Mouse (Mus musculus): ENCODE measurements at regions not wholly inside any gene's neighbourhood (a gene's known extent, or its start where the extent isn't known, plus 50 kb on each side); places are given as distances from the start of the nearest gene placed in this dataset.

GRCm38 (mm10) chr1:137827379-137827778 is 348.1 kb downstream of the Ptprc start:
- Histone ChIP-seq H3K4me1 (ENCODE audit: control insufficient read depth, insufficient read depth, insufficient read length) (no peaks in the 10 kb centered on the region), H3K27ac (ENCODE audit: insufficient read depth, low read length) (no peak overlapping the region), H3K27me3 (ENCODE audit: control insufficient read depth, insufficient read depth, low read length) (no peaks in the 10 kb centered on the region), H3K4me3 (ENCODE audit: extremely low read depth, insufficient read depth, insufficient read length) (no peak overlapping the region), H3K36me3 (ENCODE audit: control insufficient read depth, insufficient read depth, low read length) (no peaks in the 10 kb centered on the region)
- TF ChIP-seq CTCF (IDR thresholded peaks at IDR 0.05; ENCODE audit: extremely low read depth, insufficient read depth, insufficient read length, insufficient replicate concordance) (no peak), POLR2A (IDR thresholded peaks at IDR 0.05; ENCODE audit: low read depth, low read length) (no peak)
- DNase-seq (ENCODE audit: low read depth in 1 of 2, low spot score in 2 of 2) = no peak
- 95% methylated on average over 4 of the region's 4 CpGs for WGBS

GRCm38 (mm10) chr1:137815401-137815888 is 360.1 kb downstream of the Ptprc start:
- 92% methylated on average over 4 of the region's 4 CpGs for WGBS
- Histone ChIP-seq H3K4me3 (ENCODE audit: extremely low read depth, insufficient read depth, insufficient read length) (no peak overlapping the region), H3K4me1 (ENCODE audit: control insufficient read depth, insufficient read depth, insufficient read length) (no peaks in the 10 kb centered on the region), H3K36me3 (ENCODE audit: control insufficient read depth, insufficient read depth, low read length) (no peaks in the 10 kb centered on the region), H3K27me3 (ENCODE audit: control insufficient read depth, insufficient read depth, low read length) (no peaks in the 10 kb centered on the region), H3K27ac (ENCODE audit: insufficient read depth, low read length) (no peak overlapping the region)
- DNase-seq (ENCODE audit: low read depth in 1 of 2, low spot score in 2 of 2) = no peak
- no peak for TF ChIP-seq POLR2A (IDR thresholded peaks at IDR 0.05; ENCODE audit: low read depth, low read length)
- TF ChIP-seq CTCF (IDR thresholded peaks at IDR 0.05; ENCODE audit: extremely low read depth, insufficient read depth, insufficient read length, insufficient replicate concordance) = no peak

GRCm38 (mm10) chr1:137814556-137814955 is 361.0 kb downstream of the Ptprc start:
- no peak overlapping the region for H3K4me3 ChIP-seq (ENCODE audit: extremely low read depth, insufficient read depth, insufficient read length)
- H3K4me1 ChIP-seq (ENCODE audit: control insufficient read depth, insufficient read depth, insufficient read length) = no peaks in the 10 kb centered on the region
- no peak overlapping the region for H3K27ac ChIP-seq (ENCODE audit: insufficient read depth, low read length)
- WGBS = 70% methylated on average over 2 of the region's 2 CpGs
- no peak for DNase-seq (ENCODE audit: low read depth in 1 of 2, low spot score in 2 of 2)
- H3K27me3 ChIP-seq (ENCODE audit: control insufficient read depth, insufficient read depth, low read length) = no peaks in the 10 kb centered on the region
- TF ChIP-seq POLR2A (IDR thresholded peaks at IDR 0.05; ENCODE audit: low read depth, low read length) (no peak), CTCF (IDR thresholded peaks at IDR 0.05; ENCODE audit: extremely low read depth, insufficient read depth, insufficient read length, insufficient replicate concordance) (no peak)
- no peaks in the 10 kb centered on the region for H3K36me3 ChIP-seq (ENCODE audit: control insufficient read depth, insufficient read depth, low read length)

- Histone ChIP-seq H3K4me1 (ENCODE audit: control insufficient read depth, insufficient read depth, insufficient read length) (no peaks in the 10 kb centered on the region), H3K27me3 (ENCODE audit: control insufficient read depth, insufficient read depth, low read length) (no peaks in the 10 kb centered on the region), H3K4me3 (ENCODE audit: extremely low read depth, insufficient read depth, insufficient read length) (no peak overlapping the region), H3K27ac (ENCODE audit: insufficient read depth, low read length) (no peak overlapping the region), H3K36me3 (ENCODE audit: control insufficient read depth, insufficient read depth, low read length) (no peaks in the 10 kb centered on the region)
- DNase-seq (ENCODE audit: low read depth in 1 of 2, low spot score in 2 of 2) = no peak
- WGBS = 92% methylated on average over 1 of the region's 1 CpGs
- TF ChIP-seq CTCF (IDR thresholded peaks at IDR 0.05; ENCODE audit: extremely low read depth, insufficient read depth, insufficient read length, insufficient replicate concordance) (no peak), POLR2A (IDR thresholded peaks at IDR 0.05; ENCODE audit: low read depth, low read length) (no peak)
Observed at GRCm38 (mm10) chr1:137813716-137814115, 361.8 kb downstream of the Ptprc start.

GRCm38 (mm10) chr1:137811981-137812380 is 363.5 kb downstream of the Ptprc start:
- TF ChIP-seq POLR2A (IDR thresholded peaks at IDR 0.05; ENCODE audit: low read depth, low read length) (no peak), CTCF (IDR thresholded peaks at IDR 0.05; ENCODE audit: extremely low read depth, insufficient read depth, insufficient read length, insufficient replicate concordance) (no peak)
- WGBS = 83% methylated on average over 4 of the region's 4 CpGs
- no peak overlapping the region for H3K27ac ChIP-seq (ENCODE audit: insufficient read depth, low read length)

GRCm38 (mm10) chr1:137806742-137807141 is 368.8 kb downstream of the Ptprc start:
- 4% methylated on average over 8 of the region's 8 CpGs for WGBS
- H3K36me3 ChIP-seq (ENCODE audit: control insufficient read depth, insufficient read depth, low read length) = no peaks in the 10 kb centered on the region
- peaks cover 2% of the 10 kb centered on the region; the same call in 1 of the 2 replicates for H3K4me1 ChIP-seq (ENCODE audit: control insufficient read depth, insufficient read depth, insufficient read length)
- peak; percentile 5 to 19 for DNase-seq (ENCODE audit: low read depth in 1 of 2, low spot score in 2 of 2)
- no peaks in the 10 kb centered on the region for H3K27me3 ChIP-seq (ENCODE audit: control insufficient read depth, insufficient read depth, low read length)
- H3K4me3 ChIP-seq (ENCODE audit: extremely low read depth, insufficient read depth, insufficient read length) = peak overlapping the region; percentile 52; the same call in 1 of the 2 replicates
- no peak for TF ChIP-seq POLR2A (IDR thresholded peaks at IDR 0.05; ENCODE audit: low read depth, low read length)
- no peak for TF ChIP-seq CTCF (IDR thresholded peaks at IDR 0.05; ENCODE audit: extremely low read depth, insufficient read depth, insufficient read length, insufficient replicate concordance)
- no peak overlapping the region for H3K27ac ChIP-seq (ENCODE audit: insufficient read depth, low read length)

More at GRCm38 (mm10) chr1:137811981-137812380, 363.5 kb downstream of the Ptprc start:
- H3K27me3 ChIP-seq (ENCODE audit: control insufficient read depth, insufficient read depth, low read length) = no peaks in the 10 kb centered on the region
- H3K4me3 ChIP-seq (ENCODE audit: extremely low read depth, insufficient read depth, insufficient read length) = no peak overlapping the region
- H3K36me3 ChIP-seq (ENCODE audit: control insufficient read depth, insufficient read depth, low read length) = no peaks in the 10 kb centered on the region
- no peak for DNase-seq (ENCODE audit: low read depth in 1 of 2, low spot score in 2 of 2)
- H3K4me1 ChIP-seq (ENCODE audit: control insufficient read depth, insufficient read depth, insufficient read length) = no peaks in the 10 kb centered on the region

GRCm38 (mm10) chr1:137806252-137806651 is 369.3 kb downstream of the Ptprc start:
- 17% methylated on average over 8 of the region's 8 CpGs for WGBS
- no peak for TF ChIP-seq POLR2A (IDR thresholded peaks at IDR 0.05; ENCODE audit: low read depth, low read length)
- Histone ChIP-seq H3K4me3 (ENCODE audit: extremely low read depth, insufficient read depth, insufficient read length) (peak overlapping the region; percentile 52), H3K27me3 (ENCODE audit: control insufficient read depth, insufficient read depth, low read length) (no peaks in the 10 kb centered on the region), H3K36me3 (ENCODE audit: control insufficient read depth, insufficient read depth, low read length) (no peaks in the 10 kb centered on the region), H3K4me1 (ENCODE audit: control insufficient read depth, insufficient read depth, insufficient read length) (peaks cover 2% of the 10 kb centered on the region; the same call in 1 of the 2 replicates), H3K27ac (ENCODE audit: insufficient read depth, low read length) (peak overlapping the region; percentile 42)
- no peak for DNase-seq (ENCODE audit: low read depth in 1 of 2, low spot score in 2 of 2)

All from spleen, adult 2 months (tissue).